Mouse (Mus musculus) forebrain, embryonic 11.5 days (tissue): Measurements from ENCODE around the gene Nrf1. TPM values are rescaled to one million over a fixed set of nuclear protein-coding genes. Genes with fewer than 3 reads are reported as not detected.

Experiments used
- ATAC-seq: fragments of 200-750 bp; cut with Nextera tagmentation; replicated peaks from 2 replicates; pipeline ENCODE4 v1.8.0; 2017; ENCODE audit warnings: moderate TSS enrichment; ENCODE audit not compliant: low FRiP score
- DNase-seq: peaks from one replicate; pipeline ENCODE4 v3.0.0-alpha.2; 2017; ENCODE audit warnings: low spot score
- H3K27ac ChIP-seq: fragments of 300-500 bp; sonication (generic); 2 replicates; pipeline ENCODE4 v1.5.1; 2014; ENCODE audit warnings: low read depth, low read length
- H3K27me3 ChIP-seq: fragments of 300-500 bp; sonication (generic); 2 replicates; pipeline ENCODE4 v1.6.1; 2014; ENCODE audit warnings: mild to moderate bottlenecking, low read length, mixed read lengths; ENCODE audit not compliant: control insufficient read depth, insufficient read depth
- H3K36me3 ChIP-seq: fragments of 300-500 bp; sonication (generic); 2 replicates; pipeline ENCODE4 v1.6.1; 2014; ENCODE audit warnings: mild to moderate bottlenecking, low read length, moderate library complexity, mixed read lengths; ENCODE audit not compliant: control insufficient read depth, insufficient read depth
- H3K4me1 ChIP-seq: fragments of 300-500 bp; sonication (generic); replicated peaks from 2 replicates; pipeline ENCODE4 v1.6.1; 2014; ENCODE audit warnings: low read length, mixed read lengths; ENCODE audit not compliant: control insufficient read depth, insufficient read depth
- H3K4me2 ChIP-seq: fragments of 300-500 bp; sonication (generic); 2 replicates; pipeline ENCODE4 v1.6.1; 2014; ENCODE audit warnings: low read depth, mild to moderate bottlenecking, low read length, moderate library complexity, mixed read lengths; ENCODE audit not compliant: severe bottlenecking
- H3K4me3 ChIP-seq: fragments of 300-500 bp; sonication (generic); 2 replicates; pipeline ENCODE4 v1.5.1; 2014; ENCODE audit warnings: low read depth, low read length
- H3K9ac ChIP-seq: fragments of 300-500 bp; sonication (generic); 2 replicates; pipeline ENCODE4 v1.6.1; 2014; ENCODE audit warnings: low read length
- H3K9me3 ChIP-seq: fragments of 300-500 bp; sonication (generic); 2 replicates; pipeline ENCODE4 v1.6.1; 2016; ENCODE audit warnings: low read length, mixed read lengths; ENCODE audit not compliant: control insufficient read depth
- WGBS: fragments of 180-500 bp; shearing (Covaris S2); extraction: QIAGEN DNeasy Blood & Tissue Kit; methylation state at CpG from one replicate; pipeline ENCODE4 v1.1.7; 2014; 5-methylcytosine and 5-hydroxymethylcytosine counted together
- polyA plus RNA-seq: library from polyadenylated mRNA; unstranded; fragments of >200 nt; fragmentation: Nextera tagmentation; extraction: Ambion mirVana; gene quantifications from 2 replicates; pipeline ENCODE4 v1.2.1, GENCODE M21; 2014

Gene Nrf1
- polyA plus RNA-seq, 1 experiment from 2014 or later, result 95.3 TPM

GRCm38 (mm10) chr6:30121152-30121551 is 73.4 kb downstream of the Nrf1 start:
- H3K4me1 ChIP-seq, result no peaks in the 10 kb centered on the region
- 85% methylated on average over 2 of the region's 2 CpGs for WGBS
- no peak overlapping the region for H3K4me2 ChIP-seq
- H3K27me3 ChIP-seq, result no peaks in the 10 kb centered on the region
- DNase-seq (no peak), ATAC-seq (no peak)
- no peak overlapping the region for H3K27ac ChIP-seq
- no peak overlapping the region for H3K4me3 ChIP-seq
- H3K36me3 ChIP-seq, result peaks cover 7% of the 10 kb centered on the region; the same call in 1 of the 2 replicates
- no peaks in the 10 kb centered on the region for H3K9me3 ChIP-seq
- H3K9ac ChIP-seq, result no peak overlapping the region

GRCm38 (mm10) chr6:30121600-30121999 is 73.8 kb downstream of the Nrf1 start:
- Histone ChIP-seq H3K4me3 (no peak overlapping the region), H3K9ac (no peak overlapping the region), H3K27me3 (no peaks in the 10 kb centered on the region), H3K4me1 (no peaks in the 10 kb centered on the region), H3K9me3 (no peaks in the 10 kb centered on the region), H3K4me2 (no peak overlapping the region), H3K36me3 (peaks cover 6% of the 10 kb centered on the region; the same call in 1 of the 2 replicates), H3K27ac (no peak overlapping the region)
- ATAC-seq (no peak), DNase-seq (no peak)
- WGBS, result 92% methylated on average over 1 of the region's 1 CpGs

- DNase-seq (no peak), ATAC-seq (no peak)
- Histone ChIP-seq H3K36me3 (peaks cover 6% of the 10 kb centered on the region; the same call in 1 of the 2 replicates), H3K4me1 (no peaks in the 10 kb centered on the region), H3K4me3 (no peak overlapping the region), H3K27ac (no peak overlapping the region), H3K9me3 (no peaks in the 10 kb centered on the region), H3K27me3 (no peaks in the 10 kb centered on the region), H3K9ac (no peak overlapping the region), H3K4me2 (no peak overlapping the region)
- 88% methylated on average over 1 of the region's 1 CpGs for WGBS
These were observed 75.6 kb downstream of the Nrf1 start for GRCm38 (mm10) chr6:30123391-30123790.

- H3K27ac ChIP-seq, result no peak overlapping the region
- ATAC-seq, result no peak
- no peak overlapping the region for H3K9ac ChIP-seq
- 93% methylated on average over 7 of the region's 7 CpGs for WGBS
- no peaks in the 10 kb centered on the region for H3K4me1 ChIP-seq
- H3K27me3 ChIP-seq, result no peaks in the 10 kb centered on the region
- H3K4me3 ChIP-seq, result no peak overlapping the region
- DNase-seq, result no peak
- no peak overlapping the region for H3K4me2 ChIP-seq
- H3K36me3 ChIP-seq, result peaks cover 3% of the 10 kb centered on the region; the same call in 1 of the 2 replicates
- no peaks in the 10 kb centered on the region for H3K9me3 ChIP-seq
These were observed 78.3 kb downstream of the Nrf1 start for GRCm38 (mm10) chr6:30126060-30126459.

- peaks cover 3% of the 10 kb centered on the region; the same call in 1 of the 2 replicates for H3K36me3 ChIP-seq
- no peak overlapping the region for H3K9ac ChIP-seq
- no peaks in the 10 kb centered on the region for H3K27me3 ChIP-seq
- WGBS, result 92% methylated on average over 9 of the region's 9 CpGs
- no peak overlapping the region for H3K4me3 ChIP-seq
- DNase-seq (no peak), ATAC-seq (no peak)
- H3K27ac ChIP-seq, result no peak overlapping the region
- H3K4me2 ChIP-seq, result no peak overlapping the region
- H3K4me1 ChIP-seq, result no peaks in the 10 kb centered on the region
- H3K9me3 ChIP-seq, result no peaks in the 10 kb centered on the region
These were observed 79.0 kb downstream of the Nrf1 start for GRCm38 (mm10) chr6:30126766-30127165.

GRCm38 (mm10) chr6:30132399-30132798 is 84.6 kb downstream of the Nrf1 start:
- Histone ChIP-seq H3K27me3 (no peaks in the 10 kb centered on the region), H3K4me3 (no peak overlapping the region), H3K9me3 (no peaks in the 10 kb centered on the region), H3K4me2 (no peak overlapping the region), H3K4me1 (no peaks in the 10 kb centered on the region), H3K9ac (no peak overlapping the region), H3K36me3 (peaks cover 3% of the 10 kb centered on the region; the same call in 1 of the 2 replicates), H3K27ac (no peak overlapping the region)
- 97% methylated on average over 3 of the region's 3 CpGs for WGBS
- DNase-seq (no peak), ATAC-seq (no peak)

- WGBS, result 64% methylated on average over 3 of the region's 3 CpGs
- H3K27me3 ChIP-seq, result no peaks in the 10 kb centered on the region
- H3K36me3 ChIP-seq, result no peaks in the 10 kb centered on the region; the same call in 1 of the 2 replicates
- H3K27ac ChIP-seq, result no peak overlapping the region
- no peak overlapping the region for H3K9ac ChIP-seq
- DNase-seq (no peak), ATAC-seq (no peak)
- no peaks in the 10 kb centered on the region for H3K9me3 ChIP-seq
- no peak overlapping the region for H3K4me3 ChIP-seq
- no peaks in the 10 kb centered on the region for H3K4me1 ChIP-seq
- H3K4me2 ChIP-seq, result no peak overlapping the region
These were observed 87.8 kb downstream of the Nrf1 start for GRCm38 (mm10) chr6:30135590-30135989.

- no peaks in the 10 kb centered on the region; the same call in 1 of the 2 replicates for H3K36me3 ChIP-seq
- no peaks in the 10 kb centered on the region for H3K4me1 ChIP-seq
- 74% methylated on average over 2 of the region's 2 CpGs for WGBS
- H3K27me3 ChIP-seq, result no peaks in the 10 kb centered on the region
- H3K27ac ChIP-seq, result no peak overlapping the region
- H3K4me2 ChIP-seq, result no peak overlapping the region
- H3K4me3 ChIP-seq, result no peak overlapping the region
- DNase-seq, result no peak
- ATAC-seq, result no peak
- H3K9ac ChIP-seq, result no peak overlapping the region
- no peaks in the 10 kb centered on the region for H3K9me3 ChIP-seq
These were observed 89.4 kb downstream of the Nrf1 start for GRCm38 (mm10) chr6:30137227-30137626.

- WGBS, result 93% methylated on average over 7 of the region's 7 CpGs
- peaks cover 2% of the 10 kb centered on the region; the same call in 1 of the 2 replicates for H3K36me3 ChIP-seq
- H3K4me3 ChIP-seq, result no peak overlapping the region
These were observed 91.7 kb downstream of the Nrf1 start for GRCm38 (mm10) chr6:30139329-30140045.

More at GRCm38 (mm10) chr6:30139329-30140045, 91.7 kb downstream of the Nrf1 start:
- Histone ChIP-seq H3K9ac (no peak overlapping the region), H3K9me3 (no peaks in the 10 kb centered on the region), H3K27ac (no peak overlapping the region), H3K4me1 (no peaks in the 10 kb centered on the region), H3K4me2 (no peak overlapping the region), H3K27me3 (no peaks in the 10 kb centered on the region)
- ATAC-seq (no peak), DNase-seq (no peak)
